Mouse (Mus musculus) kidney, adult 2 months (tissue): ENCODE data around the gene Paqr4.
"Not testable (repeated sequence)": the region's sequence is repeated elsewhere in the genome, so short reads cannot be mapped to it uniquely, and the experiment has no call there.

Experiments used
- CTCF ChIP-seq: fragments of 200-500 bp; conservative IDR thresholded peaks from 2 replicates; pipeline ENCODE4 v1.5.1; 2011; ENCODE audit warnings: low read depth, mild to moderate bottlenecking, control low read depth, low read length, moderate library complexity, mixed read lengths; ENCODE audit not compliant: insufficient read depth, insufficient read length
- POLR2A ChIP-seq: fragments of 200-500 bp; IDR thresholded peaks from one replicate; pipeline ENCODE4 v1.6.1; 2011; ENCODE audit warnings: low read depth, low read length, control low read depth

DNA sequence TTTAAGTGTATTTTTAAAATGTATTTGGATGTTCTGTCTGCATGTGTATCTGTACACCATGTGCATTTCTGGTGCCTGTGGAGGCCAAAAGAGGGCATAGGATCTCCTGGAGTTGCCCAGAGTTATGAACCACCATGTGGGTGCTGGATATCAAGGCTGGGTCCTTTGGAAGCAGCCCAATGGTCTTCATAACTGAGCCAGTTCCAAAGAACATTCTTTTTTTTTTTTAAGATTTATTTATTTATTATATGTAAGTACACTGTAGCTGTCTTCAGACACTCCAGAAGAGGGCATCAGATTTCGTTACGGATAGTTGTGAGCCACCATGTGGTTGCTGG, 31.5 kb upstream of the Paqr4 start:
- TF ChIP-seq CTCF, POLR2A: not testable (repeated sequence)
